Mouse (Mus musculus) liver, embryonic 16.5 days (tissue): ENCODE measurements around the gene Ptrh2. TPM values are rescaled to one million over a fixed set of nuclear protein-coding genes. Genes with fewer than 3 reads are reported as not detected.
"Not testable (repeated sequence)": the region's sequence is repeated elsewhere in the genome, so short reads cannot be mapped to it uniquely, and the experiment has no call there.

Experiments
- ATAC-seq: fragments of 200-750 bp; cut with Nextera tagmentation; 2 replicates; pipeline ENCODE4 v1.8.0; 2017; ENCODE audit warnings: low read depth, mild to moderate bottlenecking, moderate number of reproducible peaks, moderate library complexity
- H3K27ac ChIP-seq: fragments of 300-500 bp; sonication (generic); 2 replicates; pipeline ENCODE4 v1.5.1; 2014; ENCODE audit warnings: mild to moderate bottlenecking, low read length
- H3K27me3 ChIP-seq: fragments of 300-500 bp; sonication (generic); 2 replicates; pipeline ENCODE4 v1.6.1; 2014; ENCODE audit warnings: low read depth, low read length, mixed read lengths; ENCODE audit not compliant: control insufficient read depth, insufficient read depth
- H3K36me3 ChIP-seq: fragments of 300-500 bp; sonication (generic); 2 replicates; pipeline ENCODE4 v1.6.1; 2014; ENCODE audit warnings: mild to moderate bottlenecking; ENCODE audit not compliant: control insufficient read depth, insufficient read depth
- H3K4me1 ChIP-seq: fragments of 300-500 bp; sonication (generic); 2 replicates; pipeline ENCODE4 v1.6.1; 2014; ENCODE audit warnings: low read depth, low read length, mixed read lengths; ENCODE audit not compliant: control insufficient read depth
- H3K4me2 ChIP-seq: fragments of 300-500 bp; sonication (generic); 2 replicates; pipeline ENCODE4 v1.6.1; 2014; ENCODE audit warnings: low read depth, low read length, mixed read lengths
- H3K4me3 ChIP-seq: fragments of 300-500 bp; sonication (generic); 2 replicates; pipeline ENCODE4 v1.5.1; 2014; ENCODE audit warnings: low read depth, mild to moderate bottlenecking, low read length
- H3K9ac ChIP-seq: fragments of 300-500 bp; sonication (generic); 2 replicates; pipeline ENCODE4 v1.6.1; 2014; ENCODE audit warnings: low read depth, low read length
- H3K9me3 ChIP-seq: fragments of 300-500 bp; sonication (generic); replicated peaks from 2 replicates; pipeline ENCODE4 v1.6.1; 2016; ENCODE audit warnings: low read length; ENCODE audit not compliant: control insufficient read depth
- WGBS: fragments of 180-500 bp; shearing (Covaris S2); extraction: QIAGEN DNeasy Blood & Tissue Kit; methylation state at CpG from one replicate; pipeline ENCODE4 v1.1.7; 2014; ENCODE audit not compliant: insufficient replicate concordance; 5-methylcytosine and 5-hydroxymethylcytosine counted together
- polyA plus RNA-seq: library from polyadenylated mRNA; unstranded; fragments of >200 nt; fragmentation: Nextera tagmentation; extraction: Ambion mirVana; gene quantifications from 2 replicates; pipeline ENCODE4 v1.2.1, GENCODE M21; 2015

The Ptrh2 gene
- polyA plus RNA-seq, 1 experiment from 2014 or later: 13.3 TPM

DNA sequence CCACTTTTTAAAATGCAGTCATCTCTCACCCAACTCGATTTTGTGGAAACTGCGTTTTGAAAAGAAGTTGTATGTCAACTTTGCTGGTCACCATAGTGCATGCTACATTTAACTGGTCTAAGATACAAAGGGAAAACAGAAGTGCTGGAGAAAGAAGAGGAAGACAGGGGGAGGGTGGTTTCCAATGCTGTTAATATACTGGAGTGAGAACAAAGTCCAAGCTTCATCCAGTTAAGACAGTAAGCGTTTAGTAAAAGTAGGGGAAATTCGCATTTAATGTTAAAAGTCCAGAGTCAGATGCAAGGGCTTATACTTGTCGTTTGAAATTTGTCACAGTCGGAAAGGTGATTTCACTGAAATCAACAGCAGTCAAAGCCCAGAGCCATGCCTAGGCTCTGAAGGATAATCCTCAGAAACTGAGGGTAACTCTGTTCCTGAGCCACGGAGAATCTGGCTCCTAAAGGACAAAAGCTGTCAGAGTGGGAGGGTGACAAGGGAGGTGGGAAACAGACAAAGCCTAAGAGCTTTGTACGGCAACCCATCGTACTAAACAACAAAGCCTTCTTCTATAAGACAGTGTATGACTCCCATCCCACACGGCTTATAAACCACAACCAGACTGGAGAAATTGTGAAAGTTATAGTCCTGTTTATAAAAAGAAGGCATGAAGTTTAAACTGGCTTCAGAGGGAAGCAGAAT is 50.6 kb downstream of the Ptrh2 start:
- Histone ChIP-seq H3K27me3 (no peaks in the 10 kb centered on the region), H3K4me2 (no peak overlapping the region), H3K4me3 (no peak overlapping the region), H3K27ac (no peak overlapping the region), H3K9ac (no peak overlapping the region), H3K9me3 (no peaks in the 10 kb centered on the region), H3K36me3 (peaks cover 27% of the 10 kb centered on the region), H3K4me1 (peaks cover 16% of the 10 kb centered on the region)
- ATAC-seq: no peak
- 79% methylated on average over 10 of the region's 10 CpGs for WGBS

DNA sequence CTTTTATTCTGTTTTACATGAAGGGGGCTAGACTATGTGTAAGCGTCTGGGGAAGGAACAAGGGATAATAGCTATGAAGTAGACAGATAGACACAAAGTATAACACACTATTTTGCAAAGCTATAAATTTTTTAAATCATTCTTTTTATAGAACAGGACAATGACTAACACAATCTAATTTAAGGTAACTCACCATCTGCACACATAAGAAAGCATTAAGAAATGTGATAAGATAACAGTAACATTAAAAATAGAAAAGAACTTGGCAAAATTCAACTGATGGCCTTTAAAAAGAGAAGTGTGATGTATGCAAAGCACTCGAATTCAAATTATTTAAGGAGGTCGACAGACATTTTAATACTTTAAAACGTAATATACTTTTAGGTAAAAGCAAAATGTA is 51.2 kb downstream of the Ptrh2 start:
- Histone ChIP-seq H3K4me3 (no peak overlapping the region), H3K27me3 (no peaks in the 10 kb centered on the region), H3K27ac (no peak overlapping the region), H3K4me2 (no peak overlapping the region), H3K9me3 (no peaks in the 10 kb centered on the region), H3K36me3 (peaks cover 23% of the 10 kb centered on the region), H3K4me1 (peaks cover 22% of the 10 kb centered on the region), H3K9ac (no peak overlapping the region)
- no peak for ATAC-seq
- WGBS: 85% methylated on average over 4 of the region's 4 CpGs

- Histone ChIP-seq H3K4me1 (peaks cover 43% of the 10 kb centered on the region), H3K27me3 (no peaks in the 10 kb centered on the region), H3K9ac (no peak overlapping the region), H3K27ac (no peak overlapping the region), H3K4me2 (peak overlapping the region; percentile 21), H3K4me3 (no peak overlapping the region), H3K36me3 (peaks cover 7% of the 10 kb centered on the region), H3K9me3 (no peaks in the 10 kb centered on the region)
- peak; percentile 84 for ATAC-seq
- WGBS: 46% methylated on average over 8 of the region's 8 CpGs
Measured at GRCm38 (mm10) chr11:86737301-86738000, 53.7 kb downstream of the Ptrh2 start.

GRCm38 (mm10) chr11:86738308-86738707 is 54.5 kb downstream of the Ptrh2 start:
- not testable (repeated sequence) for H3K9ac ChIP-seq, H3K36me3 ChIP-seq, ATAC-seq, H3K27ac ChIP-seq, H3K4me2 ChIP-seq, H3K4me3 ChIP-seq, H3K9me3 ChIP-seq, H3K27me3 ChIP-seq
- H3K4me1 ChIP-seq: peaks cover 43% of the 10 kb centered on the region
- 100% methylated on average over 1 of the region's 1 CpGs for whole genome bisulfite sequencing

GRCm38 (mm10) chr11:86738956-86739355 is 55.2 kb downstream of the Ptrh2 start:
- 80% methylated on average over 1 of the region's 1 CpGs for WGBS
- H3K4me2 ChIP-seq: peak overlapping the region; percentile 40; the same call in 1 of the 2 replicates
- H3K9ac ChIP-seq: no peak overlapping the region
- H3K27me3 ChIP-seq: no peaks in the 10 kb centered on the region
- peaks cover 2% of the 10 kb centered on the region; the same call in 1 of the 2 replicates for H3K36me3 ChIP-seq
- H3K27ac ChIP-seq: peak overlapping the region; percentile 57; the same call in 1 of the 2 replicates
- ATAC-seq: no peak
- H3K4me3 ChIP-seq: no peak overlapping the region
- peaks cover 47% of the 10 kb centered on the region for H3K4me1 ChIP-seq
- H3K9me3 ChIP-seq: no peaks in the 10 kb centered on the region

DNA sequence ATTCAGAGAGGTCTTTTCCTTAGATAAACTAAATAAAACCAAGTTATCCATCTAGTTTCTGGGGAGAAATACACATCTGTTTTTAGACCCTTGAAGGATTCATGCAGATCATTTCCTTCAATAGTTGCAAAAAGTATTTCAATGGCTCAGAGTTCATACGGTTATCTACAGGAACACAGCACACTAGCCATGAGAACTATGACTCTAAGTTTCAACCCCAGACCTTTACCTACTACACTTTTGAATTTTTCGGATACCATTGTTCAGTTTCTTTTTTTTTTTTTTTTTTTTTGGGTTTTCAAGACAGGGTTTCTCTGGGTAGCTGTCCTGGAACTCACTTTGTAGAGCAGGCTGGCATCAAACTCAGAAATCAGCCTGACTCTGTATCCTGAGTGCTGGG is 55.7 kb downstream of the Ptrh2 start:
- Histone ChIP-seq H3K9me3 (no peaks in the 10 kb centered on the region), H3K36me3 (peaks cover 2% of the 10 kb centered on the region; the same call in 1 of the 2 replicates), H3K27ac (peak overlapping the region; percentile 71), H3K27me3 (no peaks in the 10 kb centered on the region), H3K9ac (no peak overlapping the region), H3K4me2 (peak overlapping the region; percentile 40), H3K4me3 (no peak overlapping the region), H3K4me1 (peaks cover 49% of the 10 kb centered on the region)
- 28% methylated on average over 2 of the region's 2 CpGs for WGBS
- ATAC-seq: no peak

DNA sequence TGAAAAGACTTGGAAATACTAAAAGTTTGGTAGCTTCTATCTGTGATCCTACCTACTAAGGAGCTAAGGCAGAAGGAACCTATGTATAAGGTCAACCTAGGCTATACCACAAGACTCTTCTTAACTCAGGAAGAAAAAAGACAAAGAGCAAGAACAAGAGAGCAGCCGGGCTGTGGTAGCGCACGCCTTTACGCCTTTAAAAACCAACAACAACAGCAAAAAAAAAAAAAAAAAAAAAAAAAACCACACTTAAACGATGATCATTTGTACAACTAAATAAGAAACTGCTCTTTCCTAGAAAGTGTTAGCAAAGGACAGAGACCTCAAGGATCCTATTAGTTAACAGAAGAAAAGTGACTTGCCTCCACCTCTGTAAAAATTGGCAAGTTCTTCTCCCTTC is 57.7 kb downstream of the Ptrh2 start:
- WGBS: 59% methylated on average over 5 of the region's 5 CpGs
- Histone ChIP-seq H3K27me3 (no peaks in the 10 kb centered on the region), H3K4me3 (no peak overlapping the region), H3K4me2 (peak overlapping the region; percentile 27; the same call in 1 of the 2 replicates), H3K27ac (peak overlapping the region; percentile 92), H3K9me3 (no peaks in the 10 kb centered on the region), H3K36me3 (no peaks in the 10 kb centered on the region), H3K9ac (peak overlapping the region; percentile 37; the same call in 1 of the 2 replicates), H3K4me1 (peaks cover 68% of the 10 kb centered on the region)
- ATAC-seq: no peak
